Mouse (Mus musculus): ENCODE data around the gene Cd22.

Cd22 gene

DNA sequence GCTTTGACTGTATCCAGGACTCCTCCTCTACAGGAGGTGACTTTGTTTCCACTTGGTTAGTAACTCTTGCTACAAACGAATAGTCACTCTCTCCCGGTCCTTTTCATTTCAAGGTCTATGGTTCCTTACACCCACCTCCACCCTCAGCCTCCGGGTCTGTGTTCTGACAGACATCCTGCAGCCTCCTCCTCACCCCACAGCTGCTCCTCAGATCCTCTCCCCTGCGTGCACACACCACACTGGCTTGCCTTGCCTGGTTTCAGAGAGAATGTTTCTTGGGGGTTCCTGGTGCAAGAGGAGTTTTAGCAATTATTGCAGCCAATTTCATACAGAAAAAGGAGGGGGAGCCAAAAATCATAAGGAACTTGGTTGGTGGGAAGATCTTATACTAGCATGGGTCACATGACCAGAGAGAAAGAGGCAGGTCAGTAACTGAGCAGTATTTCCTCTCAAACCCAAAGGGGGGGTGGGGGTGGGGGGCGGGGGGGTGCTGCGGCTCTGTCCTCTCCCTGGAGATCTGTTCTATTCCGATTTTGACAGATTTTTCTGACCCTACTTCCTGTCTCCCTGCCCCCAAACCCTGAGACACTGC is 59.2 kb downstream of the Cd22 start:
- no peak for DNase-seq (ENCODE audit: inconsistent ontology term)

DNA sequence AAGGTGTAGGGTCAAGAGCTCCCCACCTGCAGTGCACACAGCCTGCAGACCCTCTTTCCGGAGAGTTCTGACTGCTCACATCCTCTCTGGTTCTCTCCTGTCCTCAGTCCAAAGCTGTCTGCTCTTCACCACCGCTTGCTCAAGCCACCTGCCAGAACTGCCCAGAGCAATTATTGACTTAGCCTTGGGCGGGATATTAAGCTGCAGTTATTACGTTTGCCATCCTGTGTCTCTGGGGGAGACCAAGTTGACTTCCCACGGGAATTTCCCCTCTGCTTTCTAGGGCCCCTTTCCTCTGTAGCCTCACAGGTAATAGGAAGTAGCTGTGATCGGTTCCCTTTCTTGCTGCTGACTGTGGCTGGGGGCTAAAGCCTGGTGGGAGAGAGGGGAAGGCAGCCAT is 60.0 kb downstream of the Cd22 start:
- no peak for DNase-seq (ENCODE audit: inconsistent ontology term)
